Mouse (Mus musculus): ENCODE results near the gene Tsg101.

- TF ChIP-seq POLR2A (IDR thresholded peaks at IDR 0.05; ENCODE audit: borderline replicate concordance, control insufficient read depth, low read depth, low read length) = no peak
- no peak for TF ChIP-seq CTCF (IDR thresholded peaks at IDR 0.05; ENCODE audit: control insufficient read depth, insufficient read depth, low read length)
Observed at GRCm38 (mm10) chr7:46928291-46928690, 8.5 kb upstream of the Tsg101 start.
